Mouse (Mus musculus) ES-E14 (cell line): ENCODE measurements around the gene Ank2.

ENCODE experiments used
- CHD2 ChIP-seq: IDR thresholded peaks from 2 replicates; pipeline ENCODE4 v1.6.1; 2014; ENCODE audit warnings: mild to moderate bottlenecking, low read depth, low read length, inconsistent platforms
- ZC3H11A ChIP-seq: IDR thresholded peaks from 2 replicates; pipeline ENCODE4 v1.6.1; 2012; ENCODE audit warnings: low read depth, mild to moderate bottlenecking, inconsistent platforms, low read length, borderline replicate concordance
- ZNF384 ChIP-seq: IDR thresholded peaks from 2 replicates; pipeline ENCODE4 v1.6.1; 2012; ENCODE audit warnings: low read depth, low read length, inconsistent platforms

DNA sequence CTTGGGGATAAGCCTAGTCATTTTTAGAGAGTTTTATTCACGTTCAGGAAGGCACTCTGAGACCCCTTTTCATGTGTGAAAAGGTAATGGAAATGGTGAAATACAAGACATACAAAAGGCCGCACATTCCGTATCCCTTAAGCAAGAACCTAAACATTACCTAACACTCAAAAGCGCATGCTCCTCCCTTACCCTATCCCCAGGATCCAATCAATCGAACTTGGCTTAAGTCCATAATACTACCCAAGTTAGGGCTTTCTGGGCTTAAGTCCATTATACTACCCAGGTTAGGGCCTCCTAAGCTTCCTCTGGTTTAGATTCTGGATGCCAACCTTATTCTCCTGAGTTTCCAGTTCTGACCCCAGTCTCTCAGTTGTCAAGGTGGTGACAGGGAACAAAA, 516.3 kb downstream of the Ank2 start:
- TF ChIP-seq CHD2 (no peak), ZNF384 (no peak), ZC3H11A (no peak)
